Mouse (Mus musculus): ENCODE results near the gene Slc25a42.

DNA sequence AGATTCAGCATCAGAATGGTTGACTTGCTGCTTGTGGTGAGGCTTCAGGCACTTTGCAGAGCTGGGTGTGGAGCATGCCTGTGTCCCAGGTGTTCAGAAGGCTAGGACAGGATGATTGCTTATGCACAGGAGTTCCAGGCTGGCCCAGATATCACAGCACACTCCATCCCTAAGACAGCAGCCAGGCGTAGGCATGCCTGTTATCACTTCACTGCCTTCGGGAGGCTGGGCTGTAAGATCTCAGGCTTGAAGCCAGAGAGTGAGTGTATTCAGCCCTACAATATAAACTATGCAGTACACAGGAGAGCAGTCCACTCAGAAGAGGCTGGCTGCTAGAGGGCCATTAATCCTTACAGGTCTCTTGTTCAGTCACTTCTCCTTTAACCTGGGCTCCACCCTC, 46.9 kb upstream of the Slc25a42 start:
- TF ChIP-seq CTCF (IDR thresholded peaks at IDR 0.05; ENCODE audit: borderline replicate concordance, insufficient read depth, low read depth, low read length) (no peak), POLR2A (IDR thresholded peaks at IDR 0.05; ENCODE audit: borderline replicate concordance, insufficient read depth, low read length) (no peak)
